Mouse (Mus musculus) kidney, adult 2 months (tissue): ENCODE measurements at regions not wholly inside any gene's neighbourhood (a gene's known extent, or its start where the extent isn't known, plus 50 kb on each side); places are given as distances from the start of the nearest gene placed in this dataset.

ENCODE experiments used
- DNase-seq: peaks from one replicate; pipeline ENCODE4 v3.0.0; 2021
- H3K27ac ChIP-seq: fragments of 200-500 bp; 2 replicates; pipeline ENCODE4 v1.5.1; 2012; ENCODE audit warnings: low read depth, low read length, control low read depth, inconsistent platforms; ENCODE audit not compliant: insufficient read depth
- H3K27me3 ChIP-seq: fragments of 200-500 bp; replicated peaks from 2 replicates; pipeline ENCODE4 v1.6.1; 2012; ENCODE audit warnings: mild to moderate bottlenecking, moderate library complexity, low read length, inconsistent platforms; ENCODE audit not compliant: control insufficient read depth, insufficient read depth
- H3K36me3 ChIP-seq: fragments of 200-500 bp; 2 replicates; pipeline ENCODE4 v1.6.1; 2012; ENCODE audit warnings: mild to moderate bottlenecking, moderate library complexity, low read length, inconsistent platforms; ENCODE audit not compliant: control insufficient read depth, insufficient read depth
- H3K4me1 ChIP-seq: fragments of 200-500 bp; 2 replicates; pipeline ENCODE4 v1.6.1; 2011; ENCODE audit warnings: low read length; ENCODE audit not compliant: control insufficient read depth, insufficient read depth
- H3K4me3 ChIP-seq: fragments of 200-500 bp; 2 replicates; pipeline ENCODE4 v1.5.1; 2011; ENCODE audit warnings: mild to moderate bottlenecking, low read depth, low read length, control low read depth; ENCODE audit not compliant: insufficient read depth
- CTCF ChIP-seq: fragments of 200-500 bp; conservative IDR thresholded peaks from 2 replicates; pipeline ENCODE4 v1.5.1; 2011; ENCODE audit warnings: low read depth, mild to moderate bottlenecking, control low read depth, low read length, moderate library complexity, mixed read lengths; ENCODE audit not compliant: insufficient read depth, insufficient read length
- POLR2A ChIP-seq: fragments of 200-500 bp; IDR thresholded peaks from one replicate; pipeline ENCODE4 v1.6.1; 2011; ENCODE audit warnings: low read depth, low read length, control low read depth
- WGBS: fragments of 180-500 bp; shearing (Covaris S2); methylation state at CpG from one replicate; pipeline ENCODE4 v1.1.7; 2018; 5-methylcytosine and 5-hydroxymethylcytosine counted together

- no peak for DNase-seq
- Histone ChIP-seq H3K4me3 (no peak overlapping the region), H3K27me3 (no peaks in the 10 kb centered on the region), H3K4me1 (no peaks in the 10 kb centered on the region), H3K27ac (no peak overlapping the region), H3K36me3 (no peaks in the 10 kb centered on the region)
- 70% methylated on average over 3 of the region's 3 CpGs for WGBS
- TF ChIP-seq POLR2A (no peak), CTCF (no peak)
Observed at GRCm38 (mm10) chr10:53482919-53483318, 103.2 kb upstream of the Cep85l start.

DNA sequence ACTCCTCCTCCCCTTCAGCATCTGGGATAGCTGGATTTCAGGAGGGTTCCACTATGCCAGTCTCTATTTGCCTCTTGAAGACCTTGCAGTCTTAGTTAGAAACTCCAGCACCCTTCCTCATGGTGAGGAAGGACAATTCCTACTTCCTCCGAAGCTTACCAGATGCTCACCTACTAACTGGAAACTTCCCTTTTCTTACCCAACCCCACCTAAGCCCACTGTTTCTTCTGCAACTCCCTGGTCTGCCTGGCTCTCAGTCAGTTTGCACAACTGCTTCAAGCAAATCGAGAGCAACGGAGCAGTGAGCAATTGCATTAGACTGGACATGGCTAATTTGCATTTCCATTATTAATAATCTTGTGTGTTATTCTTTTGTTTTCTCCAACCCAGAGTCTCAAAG, 90.5 kb upstream of the Cep85l start:
- no peak for DNase-seq
- TF ChIP-seq CTCF (no peak), POLR2A (no peak)
- no peaks in the 10 kb centered on the region for H3K4me1 ChIP-seq
- H3K27me3 ChIP-seq = no peaks in the 10 kb centered on the region
- H3K36me3 ChIP-seq = no peaks in the 10 kb centered on the region
- no peak overlapping the region for H3K27ac ChIP-seq
- no peak overlapping the region for H3K4me3 ChIP-seq
- 92% methylated on average over 3 of the region's 3 CpGs for WGBS

DNA sequence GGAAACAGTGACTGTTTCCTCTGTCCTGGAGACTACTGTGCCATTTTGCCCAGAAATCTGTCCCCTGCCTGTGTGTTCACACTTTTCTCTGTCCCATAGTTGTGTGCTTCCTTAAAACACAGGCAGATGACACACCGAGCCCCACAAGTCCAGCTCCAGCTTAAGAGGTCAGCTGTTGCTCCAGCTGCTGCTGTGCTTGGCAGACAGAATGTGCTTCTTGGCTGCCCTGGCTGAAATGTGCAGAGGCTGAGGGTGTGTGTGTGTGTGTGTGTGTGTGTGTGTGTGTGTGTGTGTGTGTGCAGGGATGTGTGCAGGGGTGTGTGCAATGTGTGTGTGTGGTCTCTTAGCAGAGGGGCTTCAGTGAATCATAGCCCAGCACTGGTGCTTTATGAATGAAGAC, 89.9 kb upstream of the Cep85l start:
- no peaks in the 10 kb centered on the region for H3K36me3 ChIP-seq
- no peaks in the 10 kb centered on the region for H3K27me3 ChIP-seq
- no peak overlapping the region for H3K4me3 ChIP-seq
- peak; percentile 14 for DNase-seq
- 33% methylated on average over 1 of the region's 1 CpGs for WGBS
- no peaks in the 10 kb centered on the region for H3K4me1 ChIP-seq
- TF ChIP-seq POLR2A = no peak
- no peak for TF ChIP-seq CTCF
- H3K27ac ChIP-seq = no peak overlapping the region

DNA sequence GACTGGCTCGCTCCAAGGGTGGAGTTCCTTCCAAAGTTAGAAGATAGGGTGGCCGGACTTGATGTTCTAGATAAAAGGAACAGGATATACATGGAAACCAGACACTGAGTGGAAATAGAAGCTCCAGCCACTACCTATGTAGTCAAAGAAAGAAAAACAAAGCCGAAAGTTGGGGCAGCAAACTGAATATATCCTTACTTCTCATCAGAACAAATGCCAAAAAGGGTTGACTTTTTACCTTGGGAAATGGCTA, 88.5 kb upstream of the Cep85l start:
- H3K27ac ChIP-seq = no peak overlapping the region
- no peak for DNase-seq
- H3K4me1 ChIP-seq = no peaks in the 10 kb centered on the region
- 77% methylated on average over 3 of the region's 3 CpGs for WGBS
- no peak overlapping the region for H3K4me3 ChIP-seq
- no peaks in the 10 kb centered on the region for H3K27me3 ChIP-seq
- no peaks in the 10 kb centered on the region for H3K36me3 ChIP-seq
- TF ChIP-seq CTCF = no peak
- TF ChIP-seq POLR2A = no peak

DNA sequence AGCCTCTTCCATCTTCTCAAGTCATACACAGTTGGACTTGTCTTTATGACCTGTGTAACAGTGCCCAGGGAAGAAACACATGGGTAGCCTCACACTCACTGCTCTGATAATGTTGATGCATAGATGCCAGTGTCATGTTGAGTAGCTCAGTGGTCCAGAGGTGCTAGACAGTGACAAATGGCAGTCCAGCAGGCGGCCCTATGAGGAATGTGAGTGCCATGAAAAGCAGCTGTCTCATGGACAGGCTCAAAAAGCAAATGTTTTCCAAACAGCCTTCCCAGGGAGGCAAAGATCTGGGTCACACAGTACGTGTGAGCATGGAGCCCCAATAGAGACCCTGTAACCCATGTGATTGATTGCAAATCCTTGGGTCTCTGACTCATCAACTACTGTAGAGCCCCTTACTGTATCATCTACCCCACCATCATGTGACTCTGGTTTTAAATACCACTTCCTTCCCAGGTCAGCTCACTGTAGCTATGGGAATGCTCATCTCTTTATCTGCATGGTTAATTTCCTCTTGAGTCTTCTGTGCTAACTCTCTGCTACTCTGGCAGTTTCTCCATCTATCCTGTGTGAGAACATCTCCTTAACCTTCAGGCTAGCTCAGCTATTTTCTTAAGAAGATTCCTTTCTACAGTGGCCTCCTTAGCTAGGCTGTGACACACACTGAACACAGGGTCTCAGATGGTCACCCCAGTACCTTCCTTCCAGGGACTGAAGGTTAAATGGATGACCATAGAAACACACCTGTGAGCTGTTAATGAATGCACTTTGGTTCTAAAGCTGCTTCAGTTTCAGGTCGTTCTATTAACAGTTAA, 87.9 kb upstream of the Cep85l start:
- no peak for DNase-seq
- Histone ChIP-seq H3K36me3 (no peaks in the 10 kb centered on the region), H3K4me1 (no peaks in the 10 kb centered on the region), H3K27ac (no peak overlapping the region), H3K27me3 (no peaks in the 10 kb centered on the region), H3K4me3 (no peak overlapping the region)
- TF ChIP-seq CTCF (no peak), POLR2A (no peak)
- WGBS = 66% methylated on average over 3 of the region's 3 CpGs

GRCm38 (mm10) chr10:53466851-53467250, 87.1 kb upstream of the Cep85l start:
- Histone ChIP-seq H3K4me3 (no peak overlapping the region), H3K36me3 (no peaks in the 10 kb centered on the region), H3K27ac (no peak overlapping the region), H3K27me3 (no peaks in the 10 kb centered on the region), H3K4me1 (no peaks in the 10 kb centered on the region)
- TF ChIP-seq POLR2A (no peak), CTCF (no peak)
- 69% methylated on average over 1 of the region's 1 CpGs for WGBS
- DNase-seq = peak; percentile 68

GRCm38 (mm10) chr10:53466261-53466660, 86.5 kb upstream of the Cep85l start:
- no peak for DNase-seq
- WGBS = 72% methylated on average over 6 of the region's 6 CpGs
- H3K4me1 ChIP-seq = no peaks in the 10 kb centered on the region
- H3K36me3 ChIP-seq = no peaks in the 10 kb centered on the region
- peak overlapping the region; percentile 42; the same call in 1 of the 2 replicates for H3K27ac ChIP-seq
- H3K27me3 ChIP-seq = no peaks in the 10 kb centered on the region
- TF ChIP-seq POLR2A (no peak), CTCF (no peak)
- H3K4me3 ChIP-seq = no peak overlapping the region

DNA sequence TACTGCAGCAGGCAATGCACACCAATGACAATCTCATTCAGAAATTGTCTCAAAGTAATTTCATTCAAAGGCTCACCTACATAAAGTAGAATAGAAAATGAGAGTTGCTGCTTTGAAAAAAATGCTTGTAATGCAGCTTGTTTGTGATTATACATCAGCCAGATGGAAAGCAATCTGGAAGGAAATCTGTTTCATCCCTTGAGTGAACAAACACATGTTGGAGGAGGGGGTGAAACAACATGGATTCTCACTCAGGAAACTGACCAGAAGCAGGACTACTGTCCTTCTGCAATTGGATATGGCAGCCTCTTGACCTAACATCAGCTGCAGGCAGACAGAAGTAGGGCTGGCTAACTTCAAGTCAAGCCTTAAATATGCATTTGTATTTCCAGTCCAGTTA, 84.8 kb upstream of the Cep85l start:
- no peak for TF ChIP-seq CTCF
- TF ChIP-seq POLR2A = no peak
- H3K4me3 ChIP-seq = no peak overlapping the region
- DNase-seq = no peak
- 0 out of 2 replicates have a peak, but pooled peaks cover 2% of the 10 kb centered on the region for H3K4me1 ChIP-seq
- H3K36me3 ChIP-seq = no peaks in the 10 kb centered on the region
- H3K27ac ChIP-seq = no peak overlapping the region
- H3K27me3 ChIP-seq = no peaks in the 10 kb centered on the region
